Mouse (Mus musculus): ENCODE data around the gene Gpld1.

Gene Gpld1

DNA sequence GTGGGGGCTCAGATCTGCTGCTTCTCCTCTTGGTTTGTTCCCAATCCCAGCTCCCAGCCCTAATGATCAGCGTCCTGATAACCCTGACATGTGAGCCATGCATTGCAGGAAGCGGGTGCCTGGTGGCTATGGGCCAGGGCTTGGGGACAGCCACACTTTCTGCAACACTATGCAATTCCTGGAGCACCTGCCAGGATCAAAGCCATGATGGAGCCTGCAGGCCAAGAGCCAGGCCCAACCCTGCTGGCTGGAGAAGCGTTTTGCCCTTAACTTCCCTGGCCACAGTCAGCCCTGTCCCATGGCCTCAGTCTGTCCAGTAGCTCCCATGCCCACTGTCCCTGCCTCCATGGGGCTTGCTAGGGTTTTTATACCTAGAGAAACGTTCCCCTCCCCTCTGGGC lies 79.4 kb downstream of the Gpld1 start:
- no peak for DNase-seq (ENCODE audit: low spot score in 2 of 2)

- DNase-seq (ENCODE audit: low spot score in 2 of 2), result no peak
Observed at GRCm38 (mm10) chr13:25023129-25023528, 80.2 kb downstream of the Gpld1 start.

GRCm38 (mm10) chr13:25024655-25025054 lies 81.7 kb downstream of the Gpld1 start:
- DNase-seq (ENCODE audit: low spot score in 2 of 2), result no peak

GRCm38 (mm10) chr13:25026409-25027113 lies 83.6 kb downstream of the Gpld1 start:
- DNase-seq (ENCODE audit: low spot score in 2 of 2), result no peak

DNA sequence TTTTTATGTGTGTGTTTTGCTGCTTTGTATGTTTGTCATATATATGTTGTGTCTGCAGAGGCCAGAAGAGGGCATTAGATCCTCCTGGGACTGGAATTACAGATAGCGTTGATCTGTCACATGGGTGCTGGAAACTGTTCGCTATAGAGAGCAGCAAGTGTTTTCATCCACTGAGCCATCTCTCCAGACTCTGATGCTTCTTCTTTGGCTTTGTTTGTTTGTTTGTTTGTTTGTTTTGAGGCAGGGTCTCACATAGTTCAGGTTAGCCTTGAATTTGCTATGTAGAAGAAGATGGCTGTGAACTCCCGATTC lies 84.1 kb downstream of the Gpld1 start:
- DNase-seq (ENCODE audit: low spot score in 2 of 2), result no peak

GRCm38 (mm10) chr13:25039488-25039887 lies 96.5 kb downstream of the Gpld1 start:
- no peak for DNase-seq (ENCODE audit: low spot score in 2 of 2)

All from frontal cortex, postnatal 25 days (tissue).